Mouse (Mus musculus): Measurements from ENCODE around the gene Ccdc47. TPM values are rescaled to one million over a fixed set of nuclear protein-coding genes. Genes with fewer than 3 reads are reported as not detected.

Gene Ccdc47
- polyA plus RNA-seq, 1 experiment from 2014 or later, result 36.4 TPM

- peaks cover 61% of the 10 kb centered on the region for H3K36me3 ChIP-seq (replicated peaks)
- H3K27ac ChIP-seq (replicated peaks), result 0 out of 2 replicates have a peak overlapping the region, but pooled peaks have one; percentile 3
- WGBS (ENCODE audit: insufficient replicate concordance), result 29% methylated on average over 4 of the region's 4 CpGs
- no peak overlapping the region for H3K4me2 ChIP-seq
- ATAC-seq (ENCODE audit: insufficient read depth), result no peak
- H3K4me1 ChIP-seq (replicated peaks), result peaks cover 45% of the 10 kb centered on the region
- no peak overlapping the region for H3K4me3 ChIP-seq (replicated peaks)
- no peaks in the 10 kb centered on the region for H3K27me3 ChIP-seq
- no peak overlapping the region for H3K9ac ChIP-seq
- no peaks in the 10 kb centered on the region for H3K9me3 ChIP-seq (replicated peaks)
These were observed 17.9 kb downstream of the Ccdc47 start for GRCm38 (mm10) chr11:106198277-106198676.

- H3K27me3 ChIP-seq, result no peaks in the 10 kb centered on the region
- no peaks in the 10 kb centered on the region for H3K9me3 ChIP-seq (replicated peaks)
- no peak overlapping the region for H3K9ac ChIP-seq
- H3K4me3 ChIP-seq (replicated peaks), result no peak overlapping the region
- no peak for ATAC-seq (ENCODE audit: insufficient read depth)
- H3K27ac ChIP-seq (replicated peaks), result no peak overlapping the region
- no peak overlapping the region for H3K4me2 ChIP-seq
- peaks cover 34% of the 10 kb centered on the region for H3K36me3 ChIP-seq (replicated peaks)
- H3K4me1 ChIP-seq (replicated peaks), result peaks cover 49% of the 10 kb centered on the region
These were observed 20.8 kb downstream of the Ccdc47 start for GRCm38 (mm10) chr11:106195341-106195740.

- H3K4me1 ChIP-seq (replicated peaks), result peaks cover 49% of the 10 kb centered on the region
- H3K27me3 ChIP-seq, result no peaks in the 10 kb centered on the region
- H3K9me3 ChIP-seq (replicated peaks), result no peaks in the 10 kb centered on the region
- peaks cover 32% of the 10 kb centered on the region for H3K36me3 ChIP-seq (replicated peaks)
- peak overlapping the region; percentile 11; the same call in 1 of the 2 replicates for H3K27ac ChIP-seq (replicated peaks)
- ATAC-seq (ENCODE audit: insufficient read depth), result no peak
- H3K4me3 ChIP-seq (replicated peaks), result no peak overlapping the region
- 82% methylated on average over 7 of the region's 7 CpGs for WGBS (ENCODE audit: insufficient replicate concordance)
- H3K9ac ChIP-seq, result no peak overlapping the region
- H3K4me2 ChIP-seq, result no peak overlapping the region
These were observed 21.3 kb downstream of the Ccdc47 start for GRCm38 (mm10) chr11:106194891-106195290.

GRCm38 (mm10) chr11:106194155-106194541 is 22.0 kb downstream of the Ccdc47 start:
- no peak for ATAC-seq (ENCODE audit: insufficient read depth)
- WGBS (ENCODE audit: insufficient replicate concordance), result 24% methylated on average over 3 of the region's 3 CpGs

GRCm38 (mm10) chr11:106193371-106194154 is 22.6 kb downstream of the Ccdc47 start:
- Histone ChIP-seq H3K27me3 (no peaks in the 10 kb centered on the region), H3K27ac (replicated peaks) (peak overlapping the region; percentile 95), H3K4me2 (peak overlapping the region; percentile 93), H3K9ac (peak overlapping the region; percentile 79), H3K9me3 (replicated peaks) (no peaks in the 10 kb centered on the region), H3K36me3 (replicated peaks) (peaks cover 23% of the 10 kb centered on the region), H3K4me1 (replicated peaks) (peaks cover 47% of the 10 kb centered on the region), H3K4me3 (replicated peaks) (peak overlapping the region; percentile 74)
- ATAC-seq (ENCODE audit: insufficient read depth), result peak; percentile 97
- WGBS (ENCODE audit: insufficient replicate concordance), result under 1% methylated on average over 44 of the region's 44 CpGs

More at GRCm38 (mm10) chr11:106194155-106194541, 22.0 kb downstream of the Ccdc47 start:
- Histone ChIP-seq H3K4me1 (replicated peaks) (peaks cover 49% of the 10 kb centered on the region), H3K27me3 (no peaks in the 10 kb centered on the region), H3K27ac (replicated peaks) (peak overlapping the region; percentile 91), H3K9ac (peak overlapping the region; percentile 66), H3K4me2 (peak overlapping the region; percentile 74), H3K4me3 (replicated peaks) (peak overlapping the region; percentile 74), H3K36me3 (replicated peaks) (peaks cover 27% of the 10 kb centered on the region), H3K9me3 (replicated peaks) (no peaks in the 10 kb centered on the region)

GRCm38 (mm10) chr11:106192657-106193370 is 23.3 kb downstream of the Ccdc47 start:
- ATAC-seq (ENCODE audit: insufficient read depth), result peak; percentile 49
- WGBS (ENCODE audit: insufficient replicate concordance), result 4% methylated on average over 19 of the region's 19 CpGs
- peak overlapping the region; percentile 79 for H3K9ac ChIP-seq
- H3K9me3 ChIP-seq (replicated peaks), result no peaks in the 10 kb centered on the region
- H3K4me2 ChIP-seq, result peak overlapping the region; percentile 93
- peak overlapping the region; percentile 74 for H3K4me3 ChIP-seq (replicated peaks)
- peak overlapping the region; percentile 95 for H3K27ac ChIP-seq (replicated peaks)
- no peaks in the 10 kb centered on the region for H3K27me3 ChIP-seq
- peaks cover 16% of the 10 kb centered on the region for H3K36me3 ChIP-seq (replicated peaks)
- H3K4me1 ChIP-seq (replicated peaks), result peaks cover 40% of the 10 kb centered on the region

- no peaks in the 10 kb centered on the region for H3K9me3 ChIP-seq (replicated peaks)
- peak overlapping the region; percentile 74 for H3K4me3 ChIP-seq (replicated peaks)
- H3K36me3 ChIP-seq (replicated peaks), result peaks cover 10% of the 10 kb centered on the region
- 30% methylated on average over 5 of the region's 5 CpGs for WGBS (ENCODE audit: insufficient replicate concordance)
- peaks cover 40% of the 10 kb centered on the region for H3K4me1 ChIP-seq (replicated peaks)
- no peaks in the 10 kb centered on the region for H3K27me3 ChIP-seq
- peak overlapping the region; percentile 79 for H3K9ac ChIP-seq
- no peak for ATAC-seq (ENCODE audit: insufficient read depth)
- H3K4me2 ChIP-seq, result peak overlapping the region; percentile 93
- H3K27ac ChIP-seq (replicated peaks), result peak overlapping the region; percentile 95
These were observed 23.9 kb downstream of the Ccdc47 start for GRCm38 (mm10) chr11:106192241-106192640.

- Histone ChIP-seq H3K9ac (no peak overlapping the region), H3K4me2 (peak overlapping the region; percentile 93), H3K9me3 (replicated peaks) (no peaks in the 10 kb centered on the region), H3K36me3 (replicated peaks) (peaks cover 5% of the 10 kb centered on the region; the same call in 1 of the 2 replicates), H3K4me3 (replicated peaks) (peak overlapping the region; percentile 74), H3K27ac (replicated peaks) (no peak overlapping the region; the same call in 1 of the 2 replicates), H3K4me1 (replicated peaks) (peaks cover 40% of the 10 kb centered on the region), H3K27me3 (no peaks in the 10 kb centered on the region)
- ATAC-seq (ENCODE audit: insufficient read depth), result no peak
- WGBS (ENCODE audit: insufficient replicate concordance), result 85% methylated on average over 3 of the region's 3 CpGs
These were observed 24.4 kb downstream of the Ccdc47 start for GRCm38 (mm10) chr11:106191716-106192115.

GRCm38 (mm10) chr11:106187326-106187725 is 28.8 kb downstream of the Ccdc47 start:
- ATAC-seq (ENCODE audit: insufficient read depth), result no peak
- Histone ChIP-seq H3K36me3 (replicated peaks) (0 out of 2 replicates have a peak, but pooled peaks cover 7% of the 10 kb centered on the region), H3K4me2 (no peak overlapping the region), H3K27ac (replicated peaks) (no peak overlapping the region), H3K27me3 (no peaks in the 10 kb centered on the region), H3K4me3 (replicated peaks) (no peak overlapping the region), H3K9ac (no peak overlapping the region), H3K9me3 (replicated peaks) (no peaks in the 10 kb centered on the region), H3K4me1 (replicated peaks) (peaks cover 14% of the 10 kb centered on the region)
- WGBS (ENCODE audit: insufficient replicate concordance), result 73% methylated on average over 4 of the region's 4 CpGs

- no peak overlapping the region for H3K27ac ChIP-seq (replicated peaks)
- 70% methylated on average over 2 of the region's 2 CpGs for WGBS (ENCODE audit: insufficient replicate concordance)
- H3K9ac ChIP-seq, result no peak overlapping the region
- no peaks in the 10 kb centered on the region for H3K27me3 ChIP-seq
- H3K36me3 ChIP-seq (replicated peaks), result 0 out of 2 replicates have a peak, but pooled peaks cover 3% of the 10 kb centered on the region
- H3K4me1 ChIP-seq (replicated peaks), result peaks cover 40% of the 10 kb centered on the region
- no peak overlapping the region for H3K4me2 ChIP-seq
- H3K9me3 ChIP-seq (replicated peaks), result no peaks in the 10 kb centered on the region
- no peak overlapping the region for H3K4me3 ChIP-seq (replicated peaks)
- ATAC-seq (ENCODE audit: insufficient read depth), result no peak
These were observed 35.7 kb downstream of the Ccdc47 start for GRCm38 (mm10) chr11:106180449-106180801.

- 0 out of 2 replicates have a peak, but pooled peaks cover 3% of the 10 kb centered on the region for H3K36me3 ChIP-seq (replicated peaks)
- ATAC-seq (ENCODE audit: insufficient read depth), result no peak
- no peak overlapping the region for H3K4me3 ChIP-seq (replicated peaks)
- no peaks in the 10 kb centered on the region for H3K27me3 ChIP-seq
- H3K27ac ChIP-seq (replicated peaks), result no peak overlapping the region
- 72% methylated on average over 7 of the region's 7 CpGs for WGBS (ENCODE audit: insufficient replicate concordance)
- no peak overlapping the region for H3K9ac ChIP-seq
- H3K9me3 ChIP-seq (replicated peaks), result no peaks in the 10 kb centered on the region
- no peak overlapping the region for H3K4me2 ChIP-seq
- H3K4me1 ChIP-seq (replicated peaks), result peaks cover 45% of the 10 kb centered on the region
These were observed 36.3 kb downstream of the Ccdc47 start for GRCm38 (mm10) chr11:106179711-106180448.
